Mouse (Mus musculus) myocyte (in vitro differentiated cells): ENCODE data around the gene Rbck1. TPM values are rescaled to one million over a fixed set of nuclear protein-coding genes. Genes with fewer than 3 reads are reported as not detected.
A peak's percentile ranks its signal among the peaks of the same experiment; 100 is the strongest.

ENCODE experiments used
- H3K27me3 ChIP-seq: one replicate; pipeline ENCODE4 v1.6.1; 2011; ENCODE audit not compliant: control insufficient read depth, insufficient read depth, insufficient read length
- H3K36me3 ChIP-seq: one replicate; pipeline ENCODE4 v1.6.1; 2011; ENCODE audit not compliant: control insufficient read depth, insufficient read depth
- H3K4me2 ChIP-seq: one replicate; pipeline ENCODE4 v1.6.1; 2011; ENCODE audit warnings: low read depth, control low read depth
- H3K4me3 ChIP-seq: one replicate; pipeline ENCODE4 v1.5.1; 2011; ENCODE audit warnings: mild to moderate bottlenecking, control low read depth, moderate library complexity
- H3K79me2 ChIP-seq: one replicate; pipeline ENCODE4 v1.6.1; 2011; ENCODE audit not compliant: control insufficient read depth, insufficient read depth
- H3ac ChIP-seq: one replicate; pipeline ENCODE4 v1.6.1; 2011; ENCODE audit not compliant: control insufficient read depth, insufficient read length
- CEBPB ChIP-seq: IDR thresholded peaks from 2 replicates; pipeline ENCODE4 v1.6.1; 2011; ENCODE audit warnings: mild to moderate bottlenecking, moderate library complexity; ENCODE audit not compliant: poor library complexity, insufficient read depth, severe bottlenecking
- E2F4 ChIP-seq: IDR thresholded peaks from one replicate; pipeline ENCODE4 v1.6.1; 2011; ENCODE audit warnings: mild to moderate bottlenecking, control low read depth, moderate library complexity; ENCODE audit not compliant: insufficient read depth
- MAX ChIP-seq: IDR thresholded peaks from one replicate; pipeline ENCODE4 v1.6.1; 2011; ENCODE audit warnings: low read depth, mild to moderate bottlenecking, control low read depth
- MYOD1 ChIP-seq, 3 experiments: IDR thresholded peaks; one replicate each; pipeline ENCODE4 v1.6.1; 2011; ENCODE audit warnings: control low read depth in 2 of 3, low read depth in 2 of 3, mild to moderate bottlenecking in 2 of 3, moderate library complexity in 1 of 3; ENCODE audit not compliant: insufficient read length in 2 of 3, control insufficient read depth in 1 of 3
- MYOG ChIP-seq, 3 experiments: IDR thresholded peaks; one replicate each; pipeline ENCODE4 v1.6.1; 2011; ENCODE audit warnings: control low read depth in 2 of 3, low read depth in 2 of 3, mild to moderate bottlenecking in 2 of 3; ENCODE audit not compliant: insufficient read length in 2 of 3, control insufficient read depth in 1 of 3, insufficient read depth in 1 of 3
- POLR2A ChIP-seq: IDR thresholded peaks from one replicate; pipeline ENCODE4 v1.6.1; 2011; ENCODE audit warnings: low read depth, mild to moderate bottlenecking, control low read depth, moderate library complexity; ENCODE audit not compliant: insufficient read length
- POLR2AphosphoS2 ChIP-seq: IDR thresholded peaks from one replicate; pipeline ENCODE4 v1.6.1; 2011; ENCODE audit warnings: low read depth, control low read depth; ENCODE audit not compliant: insufficient read length
- REST ChIP-seq: IDR thresholded peaks from one replicate; pipeline ENCODE4 v1.6.1; 2011; ENCODE audit warnings: mild to moderate bottlenecking, control low read depth, moderate library complexity; ENCODE audit not compliant: insufficient read depth, insufficient read length
- SRF ChIP-seq: IDR thresholded peaks from one replicate; pipeline ENCODE4 v1.6.1; 2011; ENCODE audit warnings: low read depth; ENCODE audit not compliant: control insufficient read depth, insufficient read length
- TCF12 ChIP-seq: IDR thresholded peaks from one replicate; pipeline ENCODE4 v1.6.1; 2011; ENCODE audit warnings: mild to moderate bottlenecking, control low read depth; ENCODE audit not compliant: poor library complexity, insufficient read depth, severe bottlenecking
- TCF3 ChIP-seq: IDR thresholded peaks from one replicate; pipeline ENCODE4 v1.6.1; 2011; ENCODE audit warnings: low read depth, control low read depth; ENCODE audit not compliant: insufficient read length
- USF1 ChIP-seq: IDR thresholded peaks from one replicate; pipeline ENCODE4 v1.6.1; 2011; ENCODE audit warnings: low read depth, mild to moderate bottlenecking, control low read depth, moderate library complexity
- polyA plus RNA-seq: library from polyadenylated mRNA; unstranded; fragments of >200 nt; fragmentation: generic; extraction: Trizol; gene quantifications from one replicate; pipeline ENCODE4 v1.2.1, GENCODE M21; 2012; ENCODE audit warnings: missing spikeins

The Rbck1 gene
- polyA plus RNA-seq, 1 experiment, result 73.3 TPM

GRCm38 (mm10) chr2:152338319-152338718 is 5.9 kb upstream of the Rbck1 start:
- no peak for TF ChIP-seq MAX
- peak; percentile 60 for TF ChIP-seq POLR2A
- TF ChIP-seq POLR2AphosphoS2, result peak; percentile 59
- Histone ChIP-seq H3ac (no peak overlapping the region), H3K27me3 (no peaks in the 10 kb centered on the region)

GRCm38 (mm10) chr2:152337591-152338212 is 5.2 kb upstream of the Rbck1 start:
- Histone ChIP-seq H3ac (no peak overlapping the region), H3K4me2 (peak overlapping the region; percentile 28), H3K79me2 (peaks cover 46% of the 10 kb centered on the region), H3K4me3 (no peak overlapping the region), H3K36me3 (peaks cover 59% of the 10 kb centered on the region), H3K27me3 (no peaks in the 10 kb centered on the region)
- TF ChIP-seq CEBPB (no peak), POLR2A (peak; percentile 22), E2F4 (no peak), TCF3 (no peak), SRF (no peak), USF1 (no peak), MYOG (IDR thresholded peaks at IDR 0.05; ENCODE audit: control insufficient read depth in 1 of 3, insufficient read depth in 1 of 3, insufficient read length in 2 of 3, low read depth in 2 of 3) (no peak), MYOD1 (IDR thresholded peaks at IDR 0.05; ENCODE audit: control insufficient read depth in 1 of 3, insufficient read length in 2 of 3, low read depth in 2 of 3) (no peak), POLR2AphosphoS2 (peak; percentile 60), REST (no peak), MAX (no peak), TCF12 (no peak)

More at GRCm38 (mm10) chr2:152338319-152338718, 5.9 kb upstream of the Rbck1 start:
- H3K36me3 ChIP-seq, result peaks cover 60% of the 10 kb centered on the region
- H3K79me2 ChIP-seq, result peaks cover 51% of the 10 kb centered on the region
- peak overlapping the region; percentile 32 for H3K4me2 ChIP-seq
- no peak overlapping the region for H3K4me3 ChIP-seq

- peak; percentile 24 for TF ChIP-seq POLR2A
- TF ChIP-seq MYOD1 (IDR thresholded peaks at IDR 0.05; ENCODE audit: control insufficient read depth in 1 of 3, insufficient read length in 2 of 3, low read depth in 2 of 3), result no peak
- TF ChIP-seq POLR2AphosphoS2, result peak; percentile 86
- Histone ChIP-seq H3K4me2 (peak overlapping the region; percentile 28), H3K4me3 (no peak overlapping the region), H3K79me2 (peaks cover 39% of the 10 kb centered on the region), H3K36me3 (peaks cover 51% of the 10 kb centered on the region), H3ac (no peak overlapping the region), H3K27me3 (no peaks in the 10 kb centered on the region)
Measured at GRCm38 (mm10) chr2:152336856-152337255, 4.4 kb upstream of the Rbck1 start.

- Histone ChIP-seq H3K36me3 (peaks cover 36% of the 10 kb centered on the region), H3ac (no peak overlapping the region), H3K4me2 (peak overlapping the region; percentile 0), H3K79me2 (peaks cover 35% of the 10 kb centered on the region), H3K27me3 (no peaks in the 10 kb centered on the region), H3K4me3 (no peak overlapping the region)
- TF ChIP-seq MAX (no peak), POLR2AphosphoS2 (peak; percentile 97)
Measured at GRCm38 (mm10) chr2:152335289-152335820, 2.9 kb upstream of the Rbck1 start.

- Histone ChIP-seq H3K36me3 (peaks cover 18% of the 10 kb centered on the region), H3K4me3 (peak overlapping the region; percentile 87), H3K4me2 (no peak overlapping the region), H3K27me3 (no peaks in the 10 kb centered on the region), H3ac (no peak overlapping the region), H3K79me2 (peaks cover 19% of the 10 kb centered on the region)
- no peak for TF ChIP-seq REST
- TF ChIP-seq USF1, result no peak
- TF ChIP-seq CEBPB, result no peak
- TF ChIP-seq POLR2AphosphoS2, result no peak
- no peak for TF ChIP-seq MAX
- no peak for TF ChIP-seq TCF12
- TF ChIP-seq MYOG (IDR thresholded peaks at IDR 0.05; ENCODE audit: control insufficient read depth in 1 of 3, insufficient read depth in 1 of 3, insufficient read length in 2 of 3, low read depth in 2 of 3), result no peak
- TF ChIP-seq E2F4, result no peak
- TF ChIP-seq TCF3, result no peak
- TF ChIP-seq MYOD1 (IDR thresholded peaks at IDR 0.05; ENCODE audit: control insufficient read depth in 1 of 3, insufficient read length in 2 of 3, low read depth in 2 of 3), result no peak
- no peak for TF ChIP-seq POLR2A
- no peak for TF ChIP-seq SRF
Measured at GRCm38 (mm10) chr2:152333345-152334006, 1.0 kb upstream of the Rbck1 start.
